Mouse (Mus musculus) lung, adult 2 months (tissue): ENCODE measurements at regions not wholly inside any gene's neighbourhood (a gene's known extent, or its start where the extent isn't known, plus 50 kb on each side); places are given as distances from the start of the nearest gene placed in this dataset.

ENCODE experiments used
- CTCF ChIP-seq: fragments of 200-500 bp; IDR thresholded peaks from 2 replicates; pipeline ENCODE4 v1.5.1; 2011; ENCODE audit warnings: mild to moderate bottlenecking, low read length, control low read depth; ENCODE audit not compliant: insufficient read depth
- POLR2A ChIP-seq: fragments of 200-500 bp; IDR thresholded peaks from 2 replicates; pipeline ENCODE4 v1.6.1; 2011; ENCODE audit warnings: low read depth, mild to moderate bottlenecking, control low read depth, low read length, borderline replicate concordance; ENCODE audit errors: extremely low read depth

- no peak for TF ChIP-seq CTCF
- TF ChIP-seq POLR2A: no peak
These were observed 129.2 kb upstream of the Emcn start for GRCm38 (mm10) chr3:137211667-137212066.
